In the genomic region with DNA sequence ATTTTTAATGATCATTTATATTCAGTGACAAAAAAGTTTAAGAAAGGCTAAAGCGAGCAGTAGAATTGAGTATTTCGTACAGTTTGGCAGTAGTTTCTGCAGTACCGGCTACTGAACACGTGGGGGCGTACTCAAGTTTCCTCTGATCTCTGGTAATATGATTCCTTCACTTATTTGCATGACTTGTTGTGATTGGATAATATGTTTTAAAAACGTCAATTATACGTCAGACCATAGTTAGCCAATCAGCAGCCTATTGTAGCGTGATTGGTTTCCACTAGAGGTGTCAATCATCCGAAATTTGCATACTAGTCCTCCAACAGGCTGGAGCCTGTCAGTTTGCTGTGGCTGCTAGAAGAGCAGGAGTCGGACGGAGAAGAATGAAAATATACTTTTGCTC, we compare ENCODE assay signal across 8 mouse cellular contexts.
A peak's percentile ranks its signal among the peaks of the same experiment; 100 is the strongest.
DNase-seq lines count a peak whose midpoint lies in the region; ATAC-seq lines count a peak whose summit lies in the region.

No protein-coding gene starts in this region.

- peaks cover 79% of the 10 kb centered on the region for H3K27me3 ChIP-seq in erythroblast, embryonic 14.5 days (ENCODE audit: control insufficient read depth)
- peaks cover 21% of the 10 kb centered on the region for H3K27me3 ChIP-seq in heart, embryonic 15.5 days
- 0 out of 2 replicates have a peak, but pooled peaks cover 2% of the 10 kb centered on the region for H3K27me3 ChIP-seq in kidney, embryonic 16.5 days (ENCODE audit: insufficient read depth, low read length)
- H3K27me3 ChIP-seq in stomach, embryonic 14.5 days (ENCODE audit: control insufficient read depth, insufficient read depth, low read length), result peaks cover 3% of the 10 kb centered on the region; the same call in 1 of the 2 replicates

- H3K4me1 ChIP-seq in erythroblast, embryonic 14.5 days (ENCODE audit: control insufficient read depth), result peaks cover 44% of the 10 kb centered on the region
- peaks cover 32% of the 10 kb centered on the region for H3K4me1 ChIP-seq in heart, embryonic 15.5 days (replicated peaks)
- peaks cover 42% of the 10 kb centered on the region for H3K4me1 ChIP-seq in kidney, embryonic 16.5 days (ENCODE audit: insufficient read depth, low read length)
- H3K4me1 ChIP-seq in stomach, embryonic 14.5 days (ENCODE audit: control insufficient read depth, insufficient read depth, low read length), result peaks cover 29% of the 10 kb centered on the region; the same call in 1 of the 2 replicates

- ATAC-seq in heart, embryonic 15.5 days (replicated peaks; ENCODE audit: insufficient number of reproducible peaks, insufficient read depth, low FRiP score, low read depth), result peak; percentile 86
- ATAC-seq in kidney, embryonic 16.5 days (ENCODE audit: low FRiP score, low TSS enrichment), result peak; percentile 67
- ATAC-seq in stomach, embryonic 14.5 days (ENCODE audit: insufficient number of reproducible peaks, insufficient read depth, low FRiP score, low read depth), result peak; percentile 85

- H3K27ac ChIP-seq in heart, embryonic 15.5 days, result peak overlapping the region; percentile 91
- peak overlapping the region; percentile 98 for H3K27ac ChIP-seq in kidney, embryonic 16.5 days (ENCODE audit: low read length)
- H3K27ac ChIP-seq in stomach, embryonic 14.5 days (ENCODE audit: low read length), result peak overlapping the region; percentile 93

- H3K9ac ChIP-seq in heart, embryonic 15.5 days, result no peak overlapping the region
- no peak overlapping the region for H3K9ac ChIP-seq in kidney, embryonic 16.5 days (replicated peaks; ENCODE audit: low read length)
- no peak overlapping the region for H3K9ac ChIP-seq in stomach, embryonic 14.5 days (replicated peaks; ENCODE audit: low read depth, low read length)

- peaks cover 7% of the 10 kb centered on the region for H3K9me3 ChIP-seq in erythroblast, embryonic 14.5 days (ENCODE audit: control insufficient read depth, low read length)
- no peaks in the 10 kb centered on the region for H3K9me3 ChIP-seq in heart, embryonic 15.5 days (replicated peaks)
- no peaks in the 10 kb centered on the region for H3K9me3 ChIP-seq in kidney, embryonic 16.5 days (ENCODE audit: low read length)
- no peaks in the 10 kb centered on the region for H3K9me3 ChIP-seq in stomach, embryonic 14.5 days (ENCODE audit: control insufficient read depth, low read depth, low read length)

- WGBS in heart, embryonic 15.5 days, result under 1% methylated on average over 11 of the region's 11 CpGs
- WGBS in kidney, embryonic 16.5 days, result under 1% methylated on average over 11 of the region's 11 CpGs
- WGBS in stomach, embryonic 14.5 days, result under 1% methylated on average over 11 of the region's 11 CpGs

- peak overlapping the region; percentile 25 for H3K4me3 ChIP-seq in erythroblast, embryonic 14.5 days (replicated peaks)
- H3K4me3 ChIP-seq in heart, embryonic 15.5 days, result peak overlapping the region; percentile 43
- no peak overlapping the region; the same call in 1 of the 2 replicates for H3K4me3 ChIP-seq in kidney, embryonic 16.5 days (ENCODE audit: low read length)
- H3K4me3 ChIP-seq in stomach, embryonic 14.5 days (ENCODE audit: low read depth, low read length), result no peak overlapping the region

- no peaks in the 10 kb centered on the region for H3K36me3 ChIP-seq in erythroblast, embryonic 14.5 days (ENCODE audit: control insufficient read depth)
- H3K36me3 ChIP-seq in heart, embryonic 15.5 days, result no peaks in the 10 kb centered on the region
- no peaks in the 10 kb centered on the region for H3K36me3 ChIP-seq in kidney, embryonic 16.5 days (ENCODE audit: insufficient read depth, low read length)
- H3K36me3 ChIP-seq in stomach, embryonic 14.5 days (ENCODE audit: control insufficient read depth, insufficient read depth, low read length), result no peaks in the 10 kb centered on the region

- H3K4me2 ChIP-seq in heart, embryonic 15.5 days, result peak overlapping the region; percentile 66
- H3K4me2 ChIP-seq in kidney, embryonic 16.5 days (replicated peaks; ENCODE audit: low read depth, low read length), result peak overlapping the region; percentile 62; the same call in 1 of the 2 replicates
- no peak overlapping the region for H3K4me2 ChIP-seq in stomach, embryonic 14.5 days (replicated peaks; ENCODE audit: low read depth, low read length)

- DNase-seq in 416B (ENCODE audit: low read depth) (peak; percentile 99), MEL-GATA-1-ER (ENCODE audit: extremely low read depth, low read depth) (peak; percentile 98)
- DNase-seq in lung, postnatal 36 days, result peak; percentile 89
- no peak for DNase-seq in right cerebral cortex, adult 2 months (ENCODE audit: low spot score in 2 of 2)

Comparison
In these comparisons a context has a peak if more than half of its experiments do, and no peak if none do; other contexts are left out.
1. DNase-seq: peak in 416B (single experiment), MEL-GATA-1-ER (single experiment) and lung, postnatal 36 days (single experiment); none in right cerebral cortex, adult 2 months (0 of 2).
2. H3K4me3 ChIP-seq: peak in erythroblast, embryonic 14.5 days (single experiment) and heart, embryonic 15.5 days (single experiment); none in kidney, embryonic 16.5 days (single experiment) and stomach, embryonic 14.5 days (single experiment).
3. Peak in every context shown above with its lines, with median percentiles within 50 percentile points of each other: ATAC-seq and H3K27ac ChIP-seq.